Mouse (Mus musculus) MEL (cell line): Measurements from ENCODE around the gene Sag. TPM values are rescaled to one million over a fixed set of nuclear protein-coding genes. Genes with fewer than 3 reads are reported as not detected.

Source experiments
- DNase-seq: peaks from one replicate; pipeline ENCODE4 v3.0.0; 2011; ENCODE audit warnings: low read depth, low spot score
- H3K27ac ChIP-seq: 2 replicates; pipeline ENCODE4 v1.5.1; 2012; ENCODE audit warnings: low read depth, mild to moderate bottlenecking, control low read depth, low read length, moderate library complexity; ENCODE audit not compliant: control insufficient read depth
- H3K27me3 ChIP-seq, 2 experiments: fragments of 150-350 bp in 1 of 2; sonication (generic) in 1 of 2; 2 replicates each; pipeline ENCODE4 v1.6.1; 2012; ENCODE audit warnings: low read length in 2 of 2, mild to moderate bottlenecking in 2 of 2, improper control_type of control experiment in 1 of 2, moderate library complexity in 1 of 2; ENCODE audit not compliant: insufficient read depth in 2 of 2, control insufficient read depth in 1 of 2
- H3K36me3 ChIP-seq, 2 experiments: 2 replicates each; pipeline ENCODE4 v1.6.1; 2012 to 2014; ENCODE audit warnings: low read length in 2 of 2, improper control_type of control experiment in 1 of 2, inconsistent platforms in 1 of 2, mild to moderate bottlenecking in 1 of 2; ENCODE audit not compliant: insufficient read depth in 2 of 2, control insufficient read depth in 1 of 2
- H3K4me1 ChIP-seq, 2 experiments: fragments of 150-350 bp in 1 of 2; sonication (generic) in 1 of 2; 2 replicates each; pipeline ENCODE4 v1.6.1; 2012; ENCODE audit warnings: low read length in 2 of 2, improper control_type of control experiment in 1 of 2, mild to moderate bottlenecking in 1 of 2; ENCODE audit not compliant: insufficient read depth in 2 of 2, control insufficient read depth in 1 of 2
- H3K4me3 ChIP-seq, 2 experiments: fragments of 150-350 bp in 1 of 2; sonication (generic) in 1 of 2; 2 replicates each; pipeline ENCODE4 v1.5.1; 2012; ENCODE audit warnings: low read depth in 2 of 2, low read length in 2 of 2, mild to moderate bottlenecking in 2 of 2, moderate library complexity in 2 of 2, control low read depth in 1 of 2, improper control_type of control experiment in 1 of 2; ENCODE audit not compliant: control insufficient read depth in 1 of 2, insufficient read depth in 1 of 2
- H3K79me2 ChIP-seq: 2 replicates; pipeline ENCODE4 v1.6.1; 2012; ENCODE audit warnings: mild to moderate bottlenecking, low read length, moderate library complexity; ENCODE audit not compliant: control insufficient read depth, poor library complexity, insufficient read depth
- H3K9ac ChIP-seq: 2 replicates; pipeline ENCODE4 v1.6.1; 2012; ENCODE audit warnings: low read depth, mild to moderate bottlenecking, control low read depth, low read length, moderate library complexity; ENCODE audit not compliant: control insufficient read depth, poor library complexity, severe bottlenecking
- H3K9me3 ChIP-seq: fragments of 150-350 bp; sonication (generic); replicated peaks from 2 replicates; pipeline ENCODE4 v1.6.1; 2012; ENCODE audit warnings: mild to moderate bottlenecking, low read length, improper control_type of control experiment, moderate library complexity; ENCODE audit not compliant: insufficient read depth
- BHLHE40 ChIP-seq: IDR thresholded peaks from 2 replicates; pipeline ENCODE4 v1.6.1; 2012; ENCODE audit warnings: low read depth, mild to moderate bottlenecking, inconsistent platforms, low read length, improper control_type of control experiment, borderline replicate concordance
- CHD1 ChIP-seq: IDR thresholded peaks from 2 replicates; pipeline ENCODE4 v1.6.1; 2012; ENCODE audit warnings: low read depth, mild to moderate bottlenecking, inconsistent platforms, low read length, improper control_type of control experiment
- CHD2 ChIP-seq: IDR thresholded peaks from 2 replicates; pipeline ENCODE4 v1.6.1; 2011; ENCODE audit warnings: low read length, improper control_type of control experiment
- CTCF ChIP-seq, 3 experiments: IDR thresholded peaks in 2 of 3; conservative IDR thresholded peaks in 1 of 3; 2 replicates each; pipeline ENCODE4 v1.5.1; 2011 to 2012; ENCODE audit warnings: low read length in 3 of 3, low read depth in 2 of 3, mild to moderate bottlenecking in 2 of 3, improper control_type of control experiment in 1 of 3, inconsistent platforms in 1 of 3, mixed read lengths in 1 of 3, moderate library complexity in 1 of 3; ENCODE audit not compliant: control insufficient read depth in 1 of 3, insufficient read depth in 1 of 3, poor library complexity in 1 of 3, severe bottlenecking in 1 of 3
- E2F4 ChIP-seq: IDR thresholded peaks from 2 replicates; pipeline ENCODE4 v1.6.1; 2011; ENCODE audit warnings: low read depth, low read length, improper control_type of control experiment, borderline replicate concordance
- EP300 ChIP-seq, 2 experiments: IDR thresholded peaks; 2 replicates each; pipeline ENCODE4 v1.6.1; 2011; ENCODE audit warnings: improper control_type of control experiment in 2 of 2, low read length in 2 of 2, low read depth in 1 of 2, mild to moderate bottlenecking in 1 of 2
- ETS1 ChIP-seq: IDR thresholded peaks from 2 replicates; pipeline ENCODE4 v1.6.1; 2012; ENCODE audit warnings: low read depth, mild to moderate bottlenecking, inconsistent platforms, low read length, improper control_type of control experiment, moderate library complexity
- GABPA ChIP-seq: IDR thresholded peaks from 2 replicates; pipeline ENCODE4 v1.6.1; 2012; ENCODE audit warnings: low read depth, mild to moderate bottlenecking, inconsistent platforms, low read length, improper control_type of control experiment, moderate library complexity
- GATA1 ChIP-seq: IDR thresholded peaks from 2 replicates; pipeline ENCODE4 v1.6.1; 2011; ENCODE audit warnings: low read depth, low read length, improper control_type of control experiment
- HCFC1 ChIP-seq: IDR thresholded peaks from 2 replicates; pipeline ENCODE4 v1.6.1; 2012; ENCODE audit warnings: low read depth, mild to moderate bottlenecking, inconsistent platforms, low read length, improper control_type of control experiment, moderate library complexity
- JUND ChIP-seq: IDR thresholded peaks from 2 replicates; pipeline ENCODE4 v1.6.1; 2011; ENCODE audit warnings: low read depth, mild to moderate bottlenecking, improper control_type of control experiment, low read length
- MAFK ChIP-seq: IDR thresholded peaks from 2 replicates; pipeline ENCODE4 v1.6.1; 2011; ENCODE audit warnings: low read depth, mild to moderate bottlenecking, low read length, improper control_type of control experiment, borderline replicate concordance
- MAZ ChIP-seq: IDR thresholded peaks from 2 replicates; pipeline ENCODE4 v1.6.1; 2012; ENCODE audit warnings: low read depth, mild to moderate bottlenecking, inconsistent platforms, low read length, improper control_type of control experiment
- MEF2A ChIP-seq: IDR thresholded peaks from 2 replicates; pipeline ENCODE4 v1.6.1; 2014; ENCODE audit warnings: low read depth, mild to moderate bottlenecking, inconsistent platforms, low read length, improper control_type of control experiment; ENCODE audit not compliant: poor library complexity, insufficient replicate concordance, severe bottlenecking; ENCODE audit errors: extremely low read depth
- MXI1 ChIP-seq: IDR thresholded peaks from 2 replicates; pipeline ENCODE4 v1.6.1; 2011; ENCODE audit warnings: mild to moderate bottlenecking, low read depth, low read length, improper control_type of control experiment
- MYB ChIP-seq: IDR thresholded peaks from 2 replicates; pipeline ENCODE4 v1.6.1; 2011; ENCODE audit warnings: mild to moderate bottlenecking, low read depth, low read length, improper control_type of control experiment
- NELFE ChIP-seq: IDR thresholded peaks from 2 replicates; pipeline ENCODE4 v1.6.1; 2011; ENCODE audit warnings: low read depth, low read length, improper control_type of control experiment
- NRF1 ChIP-seq: IDR thresholded peaks from 2 replicates; pipeline ENCODE4 v1.6.1; 2014; ENCODE audit warnings: low read depth, mild to moderate bottlenecking, inconsistent platforms, low read length, improper control_type of control experiment, moderate library complexity; ENCODE audit not compliant: poor library complexity, insufficient read depth, severe bottlenecking
- POLR2A ChIP-seq, 2 experiments: IDR thresholded peaks; 2 replicates each; pipeline ENCODE4 v1.6.1; 2011 to 2012; ENCODE audit warnings: low read length in 2 of 2, mild to moderate bottlenecking in 2 of 2, control low read depth in 1 of 2, improper control_type of control experiment in 1 of 2, low read depth in 1 of 2, moderate library complexity in 1 of 2; ENCODE audit not compliant: control insufficient read depth in 1 of 2, insufficient read depth in 1 of 2, poor library complexity in 1 of 2
- POLR2AphosphoS2 ChIP-seq: IDR thresholded peaks from 2 replicates; pipeline ENCODE4 v1.6.1; 2011; ENCODE audit warnings: low read length, improper control_type of control experiment
- RAD21 ChIP-seq: IDR thresholded peaks from 2 replicates; pipeline ENCODE4 v1.6.1; 2011; ENCODE audit warnings: mild to moderate bottlenecking, low read depth, low read length, improper control_type of control experiment
- RCOR1 ChIP-seq: IDR thresholded peaks from 2 replicates; pipeline ENCODE4 v1.6.1; 2012; ENCODE audit warnings: low read depth, mild to moderate bottlenecking, inconsistent platforms, low read length, improper control_type of control experiment
- SIN3A ChIP-seq: IDR thresholded peaks from 2 replicates; pipeline ENCODE4 v1.6.1; 2012; ENCODE audit warnings: low read length, improper control_type of control experiment, inconsistent platforms
- TAL1 ChIP-seq: IDR thresholded peaks from 2 replicates; pipeline ENCODE4 v1.6.1; 2012; ENCODE audit warnings: mild to moderate bottlenecking, inconsistent platforms, low read length, moderate library complexity, mixed read lengths
- TBP ChIP-seq: IDR thresholded peaks from 2 replicates; pipeline ENCODE4 v1.8.0; 2011; ENCODE audit warnings: low read depth, low read length, improper control_type of control experiment
- TCF12 ChIP-seq: IDR thresholded peaks from 2 replicates; pipeline ENCODE4 v1.6.1; 2014; ENCODE audit warnings: low read depth, mild to moderate bottlenecking, inconsistent platforms, low read length, improper control_type of control experiment, moderate library complexity
- UBTF ChIP-seq: IDR thresholded peaks from 2 replicates; pipeline ENCODE4 v1.6.1; 2012; ENCODE audit warnings: low read depth, mild to moderate bottlenecking, inconsistent platforms, low read length, improper control_type of control experiment, moderate library complexity, borderline replicate concordance; ENCODE audit not compliant: insufficient read depth
- ZMIZ1 ChIP-seq: IDR thresholded peaks from 2 replicates; pipeline ENCODE4 v1.6.1; 2012; ENCODE audit warnings: low read depth, mild to moderate bottlenecking, inconsistent platforms, low read length, improper control_type of control experiment, moderate library complexity
- polyA plus RNA-seq, 2 experiments: library from polyadenylated mRNA; stranded (reverse) in 1 of 2; unstranded in 1 of 2; fragments of >175 nt in 1 of 2; fragments of >200 nt in 1 of 2; gene quantifications; 2 replicates each; pipeline versions ENCODE4 v1.2.1 to v1.2.4; 2012; ENCODE audit warnings: low replicate concordance in 2 of 2, low read depth in 1 of 2; ENCODE audit not compliant: insufficient read length in 2 of 2, insufficient read depth in 1 of 2, missing spikeins in 1 of 2
- total RNA-seq: library from RNA; depleted of rRNA; stranded (reverse); fragments of 300-350 nt; gene quantifications from 2 replicates; pipeline ENCODE4 v1.2.3, GENCODE M21; 2012

Gene Sag
- total and polyA plus RNA-seq, 3 experiments, result 2.5 to 4.1 TPM; not detected in 1

GRCm38 (mm10) chr1:87755641-87756470, 47.6 kb upstream of the Sag start, which contains the start of gene Atg16l1 (continued):
- TF ChIP-seq TCF12 (peak; percentile 61; the same call in 1 of the 2 replicates), MAZ (peak; percentile 86; the same call in 1 of the 2 replicates), E2F4 (peak; percentile 65), BHLHE40 (peak; percentile 65; the same call in 1 of the 2 replicates), CHD1 (no peak), POLR2A (IDR thresholded peaks at IDR 0.05; ENCODE audit: control insufficient read depth in 1 of 2, insufficient read depth in 1 of 2, low read depth in 1 of 2, low read length in 2 of 2, poor library complexity in 1 of 2) (peak; percentile 80 to 86; a peak in 3 of 4 replicates), CHD2 (peak; percentile 69), RAD21 (peak; percentile 61), RCOR1 (peak; percentile 69), TBP (peak; percentile 65), CTCF (IDR thresholded peaks at IDR 0.05 in 2 of 3, conservative IDR thresholded peaks at IDR 0.05 in 1 of 3; ENCODE audit: control insufficient read depth in 1 of 3, insufficient read depth in 1 of 3, low read depth in 2 of 3, low read length in 3 of 3, poor library complexity in 1 of 3, severe bottlenecking in 1 of 3) (peak in 2 of 3 experiments; percentile 55 to 65; a peak in 4 of 6 replicates), GATA1 (no peak), JUND (no peak), NRF1 (peak; percentile 73), HCFC1 (peak; percentile 95), MXI1 (peak; percentile 60), NELFE (peak; percentile 67), MYB (no peak)

GRCm38 (mm10) chr1:87763821-87764220, 39.7 kb upstream of the Sag start:
- Histone ChIP-seq H3K9me3 (no peaks in the 10 kb centered on the region), H3K79me2 (peaks cover 1% of the 10 kb centered on the region), H3K9ac (no peak overlapping the region)
- DNase-seq, result no peak
- no peak for TF ChIP-seq TBP
- peak; percentile 40 to 75; a peak in 3 of 4 replicates for TF ChIP-seq EP300 (IDR thresholded peaks at IDR 0.05; ENCODE audit: low read depth in 1 of 2, low read length in 2 of 2)
- TF ChIP-seq POLR2AphosphoS2, result no peak
- no peak for TF ChIP-seq CTCF (IDR thresholded peaks at IDR 0.05 in 2 of 3, conservative IDR thresholded peaks at IDR 0.05 in 1 of 3; ENCODE audit: control insufficient read depth in 1 of 3, insufficient read depth in 1 of 3, low read depth in 2 of 3, low read length in 3 of 3, poor library complexity in 1 of 3, severe bottlenecking in 1 of 3)
- no peak for TF ChIP-seq GABPA
- TF ChIP-seq ZMIZ1, result no peak
- no peak for TF ChIP-seq UBTF
- no peak for TF ChIP-seq RCOR1
- TF ChIP-seq SIN3A, result no peak; the same call in 1 of the 2 replicates
- TF ChIP-seq TAL1, result peak; percentile 62
- TF ChIP-seq E2F4, result no peak
- TF ChIP-seq TCF12, result peak; percentile 84
- TF ChIP-seq BHLHE40, result no peak
- no peak for TF ChIP-seq NELFE
- TF ChIP-seq CHD1, result no peak
- no peak for TF ChIP-seq MEF2A
- TF ChIP-seq CHD2, result no peak
- TF ChIP-seq JUND, result no peak
- no peak for TF ChIP-seq MAZ
- TF ChIP-seq MAFK, result no peak
- TF ChIP-seq GATA1, result peak; percentile 84
- peak; percentile 73 for TF ChIP-seq ETS1
- TF ChIP-seq, all 39 proteins: peak for 5
- H3K27me3 ChIP-seq, result no peaks in the 10 kb centered on the region
- H3K4me3 ChIP-seq, result no peak overlapping the region
- peaks cover 18% of the 10 kb centered on the region in 2 experiments for H3K4me1 ChIP-seq
- peaks cover 23 to 31% of the 10 kb centered on the region in 2 experiments for H3K36me3 ChIP-seq
- H3K27ac ChIP-seq, result peak overlapping the region; percentile 60
